Mouse (Mus musculus) 3T3-L1 (cell line): ENCODE results near the gene Aatk.
A peak's percentile ranks its signal among the peaks of the same experiment; 100 is the strongest.

Experiments used
- DNase-seq: peaks from one replicate; pipeline ENCODE4 v3.0.0-alpha.2; 2015; ENCODE audit warnings: low read depth, low spot score

Gene Aatk

DNA sequence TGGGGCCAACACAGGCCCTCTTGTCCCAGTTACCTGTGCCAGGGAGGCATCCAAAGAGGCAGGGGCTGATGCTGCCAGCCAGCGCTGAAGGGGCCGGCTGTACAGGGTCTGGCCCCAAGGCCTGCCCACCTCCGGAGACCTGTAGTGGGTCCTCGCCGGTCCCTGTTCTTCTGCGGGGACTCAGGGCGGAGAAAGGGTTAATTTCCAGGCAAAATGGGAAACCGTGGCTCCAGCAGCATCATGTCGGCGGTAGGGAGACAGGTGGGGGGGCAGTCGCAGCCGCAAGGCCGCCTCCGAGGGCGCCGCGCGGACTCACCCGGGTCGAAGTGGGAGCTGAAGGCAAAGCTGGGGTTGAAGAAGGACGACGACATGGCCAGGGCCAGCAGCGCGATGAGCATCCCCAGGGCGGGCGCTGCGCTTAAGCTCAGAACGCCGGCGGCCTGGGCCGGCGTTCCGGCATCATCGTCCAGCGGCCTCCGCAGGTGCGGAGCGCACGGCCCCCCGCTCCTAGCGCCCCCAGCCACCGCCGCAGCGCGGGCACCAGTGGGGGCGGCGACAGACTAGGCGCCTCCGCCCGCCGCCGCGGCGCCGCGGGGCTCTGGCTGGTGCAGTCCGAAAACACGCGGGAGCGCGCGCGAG, at the start of gene Aatk:
Aatk (minus strand) TSS at position 615 of the 639 bp plus-strand sequence.
- no peak for DNase-seq

DNA sequence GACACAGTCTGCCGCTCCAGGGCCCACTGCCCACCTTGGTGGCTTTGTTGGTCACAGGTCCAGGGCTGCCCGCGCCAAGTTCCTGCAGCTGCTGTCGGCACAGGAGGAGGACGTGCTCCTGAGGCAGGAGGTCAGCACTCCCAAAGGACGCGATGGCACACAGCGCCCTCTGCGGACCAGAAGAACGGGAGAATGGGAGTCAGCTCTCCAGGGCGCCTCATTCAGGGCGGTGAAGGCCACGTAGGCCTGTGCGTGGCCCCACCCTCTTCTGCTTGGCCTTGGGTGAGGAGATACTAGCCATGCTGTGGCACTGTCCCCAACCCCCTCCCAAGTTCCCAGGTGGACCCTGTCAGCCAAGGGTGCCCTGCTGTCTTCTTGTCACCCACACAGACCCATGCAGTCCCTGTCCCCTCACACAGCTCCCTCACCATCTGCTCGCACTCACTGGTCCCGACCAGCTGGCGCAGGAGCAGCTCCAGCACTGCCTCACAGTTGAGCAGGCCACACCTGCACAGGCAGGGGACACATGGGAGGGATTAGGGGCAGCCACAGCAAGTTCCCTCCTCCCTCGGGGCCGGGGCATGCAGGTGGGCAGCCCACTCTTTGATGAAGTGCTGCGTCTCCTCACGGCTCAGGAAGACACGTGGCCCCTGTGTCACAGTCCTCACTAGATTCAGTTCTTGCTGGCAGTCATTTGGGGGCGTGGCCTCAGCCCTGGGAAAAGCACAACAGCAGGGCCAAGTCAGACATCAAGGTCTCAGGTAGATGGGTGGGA, 46.0 kb upstream of the Aatk start:
- no peak for DNase-seq

DNA sequence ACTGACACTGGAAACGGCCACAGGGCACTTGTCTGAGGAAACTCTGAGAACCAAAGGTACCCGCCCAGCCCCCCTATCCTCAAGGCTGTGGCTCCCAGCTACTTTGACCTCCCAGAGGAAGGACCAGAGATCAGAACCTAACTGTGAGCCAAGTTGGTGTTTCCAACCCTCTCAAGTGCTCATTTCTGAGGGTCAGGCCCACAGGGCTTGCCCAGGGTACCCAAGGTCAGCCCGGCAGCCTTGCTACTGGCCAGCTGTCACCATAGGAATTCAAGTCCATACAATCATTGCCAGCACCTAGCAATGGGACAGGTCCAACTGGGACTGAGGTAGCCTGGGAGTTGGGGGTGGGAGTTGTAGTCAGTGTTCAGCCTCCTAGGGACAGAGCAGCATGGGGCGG, 43.7 kb upstream of the Aatk start:
- no peak for DNase-seq

DNA sequence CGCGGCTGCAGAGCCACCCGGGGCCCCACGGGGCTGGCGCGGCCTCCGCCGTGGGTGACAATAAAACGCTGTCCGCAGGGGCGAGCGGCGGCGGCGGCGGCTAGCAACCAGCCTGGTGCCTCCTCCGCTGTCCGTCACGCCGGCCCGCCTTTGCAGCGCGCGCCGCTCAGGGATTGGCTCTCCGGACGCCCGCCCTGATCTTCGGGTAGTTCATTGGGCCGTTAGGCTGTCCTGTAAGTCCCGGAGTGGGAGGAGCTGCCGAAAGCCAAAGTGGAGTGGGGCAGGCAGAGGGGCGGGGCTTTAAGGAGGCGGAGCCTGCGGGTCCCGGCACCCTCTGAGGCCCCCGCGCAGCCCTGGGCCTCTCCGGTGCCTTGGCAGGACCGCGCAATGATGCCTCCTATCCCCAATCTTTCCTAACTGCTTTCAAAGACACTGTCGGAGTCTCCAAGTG, 39.8 kb upstream of the Aatk start, which contains the start of gene Cep131:
Cep131 (minus strand) TSS at position 126 of the 451 bp plus-strand sequence.
- peak; percentile 99 for DNase-seq

GRCm38 (mm10) chr11:120085891-120086627, 39.1 kb upstream of the Aatk start:
- DNase-seq = peak; percentile 62

- DNase-seq = no peak
These were observed 33.3 kb upstream of the Aatk start for GRCm38 (mm10) chr11:120080282-120080681.

DNA sequence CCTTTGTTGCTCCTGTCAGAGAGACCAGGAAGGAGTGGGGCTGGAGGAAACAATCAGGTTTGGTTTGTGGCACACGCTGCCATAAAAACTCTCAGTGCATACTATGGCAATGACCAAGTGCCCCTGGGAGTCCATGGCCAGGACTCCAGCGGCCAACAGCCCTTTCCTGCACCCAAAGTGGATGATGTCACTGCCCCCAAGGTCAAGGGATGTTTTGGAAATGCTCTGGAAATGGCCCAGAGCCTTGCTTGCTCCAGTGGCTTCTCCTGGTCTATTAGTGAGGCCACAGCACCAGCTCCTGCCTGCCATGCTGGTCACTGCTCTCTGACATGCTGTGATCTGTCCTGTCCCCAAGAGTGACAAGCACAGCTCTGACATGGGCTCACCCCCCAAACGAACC, 29.2 kb upstream of the Aatk start:
- no peak for DNase-seq

GRCm38 (mm10) chr11:120072986-120073647, 26.1 kb upstream of the Aatk start:
- peak; percentile 33 for DNase-seq

- no peak for DNase-seq
These were observed 24.9 kb upstream of the Aatk start for GRCm38 (mm10) chr11:120071731-120072320.

DNA sequence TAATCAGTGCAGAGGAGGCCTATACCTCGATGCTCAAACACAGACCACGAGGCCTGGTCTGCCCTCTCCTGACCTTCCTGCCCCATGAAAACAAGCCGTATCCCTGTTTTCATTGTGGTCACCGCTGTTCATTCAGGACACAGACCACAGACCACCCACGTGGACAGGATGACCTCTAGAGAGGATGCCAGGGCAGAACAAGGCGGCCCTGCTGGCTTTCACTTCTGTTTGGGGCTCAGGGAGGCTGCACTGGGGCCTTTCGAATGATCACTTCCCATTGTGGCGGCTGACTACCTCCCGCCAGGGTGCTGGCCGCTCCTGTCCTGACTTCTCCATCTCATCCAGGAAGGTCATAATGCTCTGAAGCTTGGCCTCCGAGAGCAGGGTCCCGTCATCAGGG, 24.1 kb upstream of the Aatk start:
- DNase-seq = no peak

GRCm38 (mm10) chr11:120070286-120070930, 23.4 kb upstream of the Aatk start:
- no peak for DNase-seq

GRCm38 (mm10) chr11:120069261-120069660, 22.3 kb upstream of the Aatk start:
- DNase-seq = no peak

DNA sequence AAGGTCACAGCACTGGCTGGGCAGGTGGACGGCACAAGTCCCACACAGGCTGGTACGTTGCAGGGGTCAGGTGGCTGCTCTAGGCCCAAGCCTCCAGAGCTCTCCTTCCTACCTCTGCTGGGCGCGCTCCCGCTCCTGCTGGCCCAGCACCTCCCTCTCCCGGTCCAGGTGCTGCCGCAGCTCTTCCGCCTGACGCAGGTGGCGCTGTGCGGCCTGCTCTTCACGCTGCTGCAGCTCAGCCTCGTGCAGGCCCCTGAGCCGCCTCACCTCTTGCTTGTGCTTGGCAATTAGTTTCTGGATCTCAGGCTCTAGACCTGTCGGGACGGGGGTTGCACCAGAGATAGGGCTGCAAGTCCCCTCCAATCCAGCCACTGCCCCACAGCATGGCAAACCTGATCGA, 20.9 kb upstream of the Aatk start:
- DNase-seq = no peak

- DNase-seq = peak; percentile 35
These were observed 18.3 kb upstream of the Aatk start for GRCm38 (mm10) chr11:120065291-120065690.

- no peak for DNase-seq
These were observed 17.7 kb upstream of the Aatk start for GRCm38 (mm10) chr11:120064668-120065040.

DNA sequence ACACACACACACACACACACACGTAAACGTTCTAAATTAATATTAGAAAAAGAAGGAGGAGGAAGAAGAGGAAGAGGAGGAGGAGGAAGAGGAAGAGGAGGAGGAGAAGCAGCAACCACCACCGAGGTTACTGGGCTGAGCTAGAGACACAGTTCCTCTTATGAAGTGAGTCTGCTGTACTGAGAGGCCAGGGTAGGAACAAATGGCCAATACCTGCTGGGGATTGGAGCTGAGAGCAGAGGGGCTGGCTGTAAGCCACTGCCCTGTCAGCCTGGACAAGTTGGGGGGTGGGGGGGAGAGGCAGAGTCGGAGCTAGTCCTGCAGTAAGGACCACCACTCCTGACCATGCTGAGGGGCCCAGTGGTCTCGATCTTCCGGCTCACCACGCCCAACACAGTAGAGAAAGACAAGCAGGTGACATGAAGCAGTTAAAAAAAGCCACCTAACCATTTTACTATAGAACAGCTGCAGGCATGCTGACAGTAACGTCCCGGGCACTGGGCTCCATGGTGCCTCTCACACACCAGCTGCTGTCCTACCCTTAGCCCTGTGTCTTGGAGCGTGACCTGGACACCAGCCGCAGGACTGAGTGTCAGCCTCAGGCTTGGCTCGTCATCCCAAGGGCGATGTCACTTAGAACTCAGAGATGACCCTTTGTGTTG, 17.2 kb upstream of the Aatk start:
- no peak for DNase-seq

DNA sequence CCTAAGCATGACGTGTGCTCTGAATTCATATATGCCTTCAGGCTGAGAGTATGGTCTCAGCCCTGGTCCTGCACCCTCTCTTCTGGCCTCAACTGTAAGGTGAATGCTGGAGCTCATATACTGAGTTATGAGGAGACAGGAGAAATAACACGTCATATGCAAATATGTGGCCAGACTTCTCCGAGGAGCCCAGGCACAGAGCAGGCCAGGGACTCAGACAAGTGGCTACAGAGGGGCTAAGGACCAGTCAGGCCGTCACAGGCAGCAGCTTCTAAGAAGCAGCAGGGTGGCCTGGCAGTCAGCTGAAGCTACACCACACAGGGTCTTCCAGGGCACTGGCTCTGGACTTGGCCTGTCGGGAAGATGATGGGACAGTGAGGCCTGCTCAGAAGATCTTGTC, 16.4 kb upstream of the Aatk start:
- no peak for DNase-seq

DNA sequence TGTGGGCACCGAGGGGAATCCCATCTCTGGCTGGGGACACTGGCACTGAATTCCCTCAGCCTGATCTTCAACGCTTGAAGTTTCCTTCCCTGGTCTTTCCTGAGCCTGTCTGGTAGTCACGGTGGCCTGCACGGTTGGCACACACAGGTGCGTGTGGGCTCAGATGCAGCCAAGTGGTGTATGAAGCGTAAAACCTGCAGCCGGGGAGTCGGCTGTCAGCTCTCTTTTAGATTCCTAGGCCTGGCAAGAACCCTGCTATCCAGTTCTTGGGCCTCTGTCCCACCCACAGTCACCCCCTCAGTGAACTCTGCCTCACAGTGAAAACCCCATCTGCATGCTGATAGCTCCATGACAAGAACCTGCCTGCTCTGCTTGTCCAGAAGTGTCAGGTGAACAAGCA, 13.7 kb upstream of the Aatk start:
- no peak for DNase-seq

- no peak for DNase-seq
These were observed 9.2 kb upstream of the Aatk start for GRCm38 (mm10) chr11:120055953-120056732.

DNA sequence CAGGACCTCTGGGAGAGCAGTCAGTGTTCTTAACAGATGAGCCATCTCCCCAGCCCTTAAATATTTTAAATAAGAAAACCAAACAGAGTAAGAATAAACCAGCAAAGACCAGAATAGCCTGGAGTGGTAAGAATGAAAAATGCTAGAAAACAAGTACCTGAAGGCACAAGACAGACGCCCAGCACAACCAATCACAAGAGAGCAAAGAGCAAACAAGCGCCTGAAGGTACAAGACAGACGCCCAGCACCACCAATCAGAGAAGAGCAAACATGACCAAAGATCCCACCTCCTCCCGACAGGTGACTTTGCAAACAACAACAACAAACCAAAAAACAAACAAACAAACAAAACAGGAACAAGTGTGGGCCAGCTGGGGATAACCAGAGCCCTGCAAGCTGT, 6.9 kb upstream of the Aatk start:
- no peak for DNase-seq
